Mouse (Mus musculus) forebrain, embryonic 14.5 days (tissue): Measurements from ENCODE around the gene Lyzl6. TPM values are rescaled to one million over a fixed set of nuclear protein-coding genes. Genes with fewer than 3 reads are reported as not detected.

Experiments used
- ATAC-seq: fragments of 200-750 bp; cut with Nextera tagmentation; 2 replicates; pipeline ENCODE4 v1.8.0; 2017; ENCODE audit warnings: mild to moderate bottlenecking, moderate library complexity
- DNase-seq: peaks from one replicate; pipeline ENCODE4 v3.0.0-alpha.2; 2015; ENCODE audit warnings: low spot score
- H3K27ac ChIP-seq: fragments of 300-500 bp; sonication (generic); 2 replicates; pipeline ENCODE4 v1.5.1; 2014; ENCODE audit warnings: low read depth, mild to moderate bottlenecking, control low read depth, low read length, moderate library complexity
- H3K27me3 ChIP-seq: fragments of 300-500 bp; sonication (generic); replicated peaks from 2 replicates; pipeline ENCODE4 v1.6.1; 2014; ENCODE audit warnings: low read length, control low read depth, mixed read lengths; ENCODE audit not compliant: control insufficient read depth, insufficient read depth
- H3K36me3 ChIP-seq: fragments of 300-500 bp; sonication (generic); 2 replicates; pipeline ENCODE4 v1.6.1; 2014; ENCODE audit warnings: low read length, control low read depth; ENCODE audit not compliant: control insufficient read depth, insufficient read depth
- H3K4me1 ChIP-seq: fragments of 300-500 bp; sonication (generic); 2 replicates; pipeline ENCODE4 v1.6.1; 2014; ENCODE audit warnings: antibody characterized with exemption, low read length, control low read depth; ENCODE audit not compliant: control insufficient read depth, insufficient read depth
- H3K4me2 ChIP-seq: fragments of 300-500 bp; sonication (generic); 2 replicates; pipeline ENCODE4 v1.6.1; 2014; ENCODE audit warnings: mild to moderate bottlenecking, control low read depth, low read length
- H3K4me3 ChIP-seq: fragments of 300-500 bp; sonication (generic); 2 replicates; pipeline ENCODE4 v1.5.1; 2014; ENCODE audit warnings: low read depth, low read length, control low read depth
- H3K9ac ChIP-seq: fragments of 300-500 bp; sonication (generic); 2 replicates; pipeline ENCODE4 v1.6.1; 2014; ENCODE audit warnings: mild to moderate bottlenecking, low read length, control low read depth, moderate library complexity
- H3K9me3 ChIP-seq: fragments of 300-500 bp; sonication (generic); replicated peaks from 2 replicates; pipeline ENCODE4 v1.6.1; 2016; ENCODE audit warnings: low read length, control low read depth, mixed read lengths; ENCODE audit not compliant: control insufficient read depth
- WGBS: fragments of 180-500 bp; shearing (Covaris S2); extraction: QIAGEN DNeasy Blood & Tissue Kit; methylation state at CpG from one replicate; pipeline ENCODE4 v1.1.7; 2014; 5-methylcytosine and 5-hydroxymethylcytosine counted together
- polyA plus RNA-seq: library from polyadenylated mRNA; unstranded; fragments of >200 nt; fragmentation: Nextera tagmentation; extraction: Ambion mirVana; gene quantifications from 2 replicates; pipeline ENCODE4 v1.2.1, GENCODE M21; 2014

The Lyzl6 gene
- polyA plus RNA-seq, 1 experiment from 2014 or later, result not detected

DNA sequence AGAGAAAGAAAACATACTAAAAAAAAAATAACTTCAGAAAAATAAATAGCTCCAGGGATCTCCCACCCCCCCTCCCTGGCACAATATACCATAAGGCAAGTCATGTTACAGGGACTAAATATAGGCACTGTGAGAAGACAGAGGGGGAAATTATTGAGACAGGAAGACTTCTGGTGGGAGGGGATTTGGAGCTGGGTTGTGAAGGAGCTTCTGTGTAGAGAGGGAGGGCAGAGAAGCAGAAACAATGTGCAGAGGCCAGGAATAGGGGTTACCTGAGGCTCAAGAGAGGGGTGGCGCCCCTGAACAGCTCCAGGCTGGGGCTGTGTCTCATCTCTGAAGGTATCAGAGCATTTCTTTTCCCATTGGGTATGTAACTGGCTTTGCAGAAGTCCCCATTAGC, 27.0 kb upstream of the Lyzl6 start:
- peak; percentile 52; the same call in 1 of the 2 replicates for ATAC-seq
- WGBS, result 28% methylated on average over 1 of the region's 1 CpGs

GRCm38 (mm10) chr11:103663119-103663518, 24.4 kb upstream of the Lyzl6 start:
- DNase-seq, result no peak
- Histone ChIP-seq H3K9ac (no peak overlapping the region), H3K36me3 (no peaks in the 10 kb centered on the region), H3K9me3 (no peaks in the 10 kb centered on the region), H3K4me2 (no peak overlapping the region), H3K27ac (no peak overlapping the region), H3K4me1 (peaks cover 19% of the 10 kb centered on the region), H3K27me3 (no peaks in the 10 kb centered on the region; the same call in 1 of the 2 replicates), H3K4me3 (no peak overlapping the region)
- 85% methylated on average over 8 of the region's 8 CpGs for WGBS
- ATAC-seq, result no peak

More for the DNA sequence above, 27.0 kb upstream of the Lyzl6 start:
- no peaks in the 10 kb centered on the region for H3K36me3 ChIP-seq
- peak overlapping the region; percentile 39; the same call in 1 of the 2 replicates for H3K27ac ChIP-seq
- no peak for DNase-seq
- peak overlapping the region; percentile 25; the same call in 1 of the 2 replicates for H3K9ac ChIP-seq
- H3K9me3 ChIP-seq, result no peaks in the 10 kb centered on the region
- peak overlapping the region; percentile 6 for H3K4me2 ChIP-seq
- peaks cover 19% of the 10 kb centered on the region for H3K4me1 ChIP-seq
- no peak overlapping the region for H3K4me3 ChIP-seq
- H3K27me3 ChIP-seq, result no peaks in the 10 kb centered on the region; the same call in 1 of the 2 replicates

GRCm38 (mm10) chr11:103662546-103662945, 23.9 kb upstream of the Lyzl6 start:
- Histone ChIP-seq H3K27ac (no peak overlapping the region), H3K4me1 (peaks cover 19% of the 10 kb centered on the region), H3K9me3 (no peaks in the 10 kb centered on the region), H3K27me3 (no peaks in the 10 kb centered on the region; the same call in 1 of the 2 replicates), H3K36me3 (no peaks in the 10 kb centered on the region), H3K4me3 (no peak overlapping the region), H3K4me2 (no peak overlapping the region), H3K9ac (no peak overlapping the region)
- 72% methylated on average over 5 of the region's 5 CpGs for WGBS
- no peak for ATAC-seq
- DNase-seq, result no peak

DNA sequence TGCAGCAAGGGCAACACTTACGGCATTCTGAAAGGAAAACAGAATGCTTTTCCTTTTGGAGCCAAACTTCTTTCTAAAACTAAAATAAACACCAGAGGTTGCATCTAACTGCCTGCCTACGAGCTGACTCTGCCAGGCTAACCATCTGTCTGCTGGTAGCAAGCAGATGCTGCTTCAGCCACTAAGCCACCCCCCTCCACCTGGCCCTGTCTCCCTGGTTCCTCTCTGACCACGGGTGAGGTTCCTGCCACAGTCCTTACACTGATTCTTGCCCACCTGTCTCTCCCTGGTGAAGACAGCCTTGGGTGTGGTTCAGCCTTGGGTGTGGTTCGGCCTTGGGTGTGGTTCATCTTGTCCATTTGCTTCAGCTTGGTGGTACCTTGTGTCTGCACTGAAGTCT, 23.2 kb upstream of the Lyzl6 start:
- Histone ChIP-seq H3K9me3 (no peaks in the 10 kb centered on the region), H3K9ac (no peak overlapping the region), H3K4me2 (no peak overlapping the region), H3K27ac (no peak overlapping the region), H3K27me3 (no peaks in the 10 kb centered on the region; the same call in none of the 2 replicates), H3K4me1 (peaks cover 13% of the 10 kb centered on the region), H3K36me3 (no peaks in the 10 kb centered on the region), H3K4me3 (no peak overlapping the region)
- WGBS, result 51% methylated on average over 4 of the region's 4 CpGs
- DNase-seq, result peak; percentile 33
- no peak for ATAC-seq

GRCm38 (mm10) chr11:103658189-103658588, 19.5 kb upstream of the Lyzl6 start:
- Histone ChIP-seq H3K27ac (no peak overlapping the region), H3K4me1 (no peaks in the 10 kb centered on the region), H3K9ac (no peak overlapping the region), H3K4me3 (no peak overlapping the region), H3K9me3 (no peaks in the 10 kb centered on the region), H3K27me3 (peaks cover 21% of the 10 kb centered on the region), H3K4me2 (no peak overlapping the region), H3K36me3 (no peaks in the 10 kb centered on the region)
- peak; percentile 46 for DNase-seq
- no peak for ATAC-seq
- WGBS, result 73% methylated on average over 7 of the region's 7 CpGs

DNA sequence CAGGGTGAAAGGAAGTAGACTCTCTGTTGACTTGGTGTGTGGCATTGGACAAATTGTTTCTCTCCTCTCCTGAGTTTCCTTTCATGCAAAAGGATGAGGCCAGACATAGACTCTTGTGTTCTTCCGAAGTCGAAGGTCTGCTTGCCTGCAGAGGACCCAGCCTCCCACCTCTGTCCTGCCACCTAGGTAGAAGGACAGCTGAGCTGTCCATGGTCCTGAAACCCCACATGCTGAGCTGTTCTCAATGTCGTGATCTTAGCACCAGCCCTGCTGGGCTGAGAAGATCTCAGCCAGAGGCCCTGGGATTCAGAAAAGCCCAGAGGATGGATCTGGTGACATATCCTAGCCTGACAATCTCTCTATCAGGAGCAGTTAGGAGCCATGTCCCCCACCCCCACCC, 17.8 kb upstream of the Lyzl6 start:
- no peaks in the 10 kb centered on the region for H3K9me3 ChIP-seq
- ATAC-seq (no peak), DNase-seq (no peak)
- WGBS, result 8% methylated on average over 3 of the region's 3 CpGs
- peaks cover 37% of the 10 kb centered on the region for H3K27me3 ChIP-seq
- H3K4me2 ChIP-seq, result no peak overlapping the region
- H3K9ac ChIP-seq, result no peak overlapping the region
- no peak overlapping the region for H3K4me3 ChIP-seq
- H3K4me1 ChIP-seq, result no peaks in the 10 kb centered on the region
- no peaks in the 10 kb centered on the region for H3K36me3 ChIP-seq
- no peak overlapping the region for H3K27ac ChIP-seq

DNA sequence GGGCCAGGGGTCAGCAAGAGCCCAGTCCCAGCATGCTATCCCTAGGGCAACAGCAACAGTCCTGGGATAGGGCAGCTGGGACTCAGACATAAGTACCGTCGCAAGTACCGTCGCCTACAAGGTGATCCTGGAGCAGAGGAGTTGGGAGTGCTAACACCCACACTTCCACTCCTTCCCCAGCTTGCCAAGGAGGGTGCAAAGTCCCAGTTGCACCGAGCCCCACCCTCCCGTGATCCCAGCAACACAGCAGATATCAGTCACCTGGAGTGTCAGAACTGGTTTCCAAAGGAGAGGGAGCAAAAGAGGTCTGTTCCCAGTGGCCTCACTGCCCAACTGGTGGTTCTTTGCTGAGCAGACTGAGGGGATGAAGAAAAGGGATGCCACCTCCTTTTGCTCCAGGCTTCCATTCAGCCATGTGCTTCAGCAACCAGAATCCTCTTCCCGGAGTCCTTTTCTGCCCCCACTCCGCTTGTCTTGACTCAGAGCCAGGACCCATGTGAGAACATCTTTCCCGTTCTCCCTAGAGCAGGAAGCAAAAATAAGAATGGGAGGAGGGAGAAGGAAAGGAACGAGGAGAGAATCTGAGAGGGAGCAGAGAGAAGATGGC, 14.8 kb upstream of the Lyzl6 start:
- 70% methylated on average over 10 of the region's 10 CpGs for WGBS
- peaks cover 3% of the 10 kb centered on the region; the same call in 1 of the 2 replicates for H3K4me1 ChIP-seq
- H3K27me3 ChIP-seq, result peaks cover 66% of the 10 kb centered on the region
- H3K4me2 ChIP-seq, result no peak overlapping the region
- no peak overlapping the region for H3K4me3 ChIP-seq
- H3K9me3 ChIP-seq, result no peaks in the 10 kb centered on the region
- H3K27ac ChIP-seq, result no peak overlapping the region
- no peaks in the 10 kb centered on the region for H3K36me3 ChIP-seq
- no peak overlapping the region for H3K9ac ChIP-seq
- DNase-seq, result no peak
- no peak for ATAC-seq

DNA sequence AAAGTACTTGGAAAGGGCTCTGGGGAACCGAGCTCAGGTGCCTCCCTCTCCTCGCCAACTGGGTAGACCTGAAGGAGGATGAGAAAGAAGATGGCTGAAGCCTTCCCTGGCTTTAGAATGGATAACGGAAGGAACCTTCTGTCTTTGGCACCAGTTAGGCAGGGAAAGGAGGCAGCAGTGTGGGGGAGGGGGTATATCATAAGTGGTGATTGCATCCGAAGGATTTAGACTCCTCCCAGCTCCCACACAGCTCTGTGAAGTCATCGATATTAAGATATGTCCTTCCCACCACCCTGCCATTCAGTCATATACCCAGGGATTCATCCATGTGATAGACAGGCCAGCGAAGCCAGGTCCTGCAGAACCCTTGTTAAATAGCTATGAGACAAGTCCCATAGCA, 12.7 kb upstream of the Lyzl6 start:
- Histone ChIP-seq H3K9ac (no peak overlapping the region), H3K4me2 (no peak overlapping the region), H3K4me3 (no peak overlapping the region), H3K27ac (no peak overlapping the region), H3K4me1 (peaks cover 3% of the 10 kb centered on the region; the same call in 1 of the 2 replicates), H3K27me3 (peaks cover 86% of the 10 kb centered on the region), H3K9me3 (no peaks in the 10 kb centered on the region), H3K36me3 (no peaks in the 10 kb centered on the region)
- 80% methylated on average over 6 of the region's 6 CpGs for WGBS
- no peak for DNase-seq
- no peak for ATAC-seq

DNA sequence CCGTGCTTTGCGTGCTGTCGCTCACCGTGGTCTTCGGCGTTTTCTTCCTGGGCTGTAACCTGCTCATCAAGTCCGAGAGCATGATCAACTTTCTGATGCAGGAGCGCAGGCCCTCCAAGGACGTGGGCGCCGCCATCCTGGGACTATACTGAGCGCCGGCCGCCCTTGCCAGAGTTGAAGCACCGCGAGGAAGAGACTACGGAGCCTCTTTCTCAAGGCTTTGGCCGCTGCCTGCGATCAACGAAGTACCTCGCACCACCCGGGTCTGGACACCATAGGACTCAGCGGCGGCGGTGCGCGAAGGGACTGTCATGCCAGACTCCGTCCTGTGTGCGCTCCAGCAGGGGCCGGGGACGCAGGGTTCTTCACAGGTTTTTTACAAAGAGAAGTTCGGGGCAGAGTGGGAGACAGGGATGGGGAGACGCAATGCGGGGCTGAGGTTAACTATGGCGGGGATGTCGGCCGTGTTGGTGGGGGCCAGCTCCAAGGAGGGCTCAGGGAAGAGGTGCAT, 11.3 kb upstream of the Lyzl6 start:
- Histone ChIP-seq H3K36me3 (no peaks in the 10 kb centered on the region), H3K9me3 (no peaks in the 10 kb centered on the region), H3K9ac (no peak overlapping the region), H3K4me2 (peak overlapping the region; percentile 53), H3K4me3 (peak overlapping the region; percentile 28), H3K27ac (no peak overlapping the region), H3K27me3 (peaks cover 78% of the 10 kb centered on the region), H3K4me1 (peaks cover 3% of the 10 kb centered on the region; the same call in 1 of the 2 replicates)
- ATAC-seq (no peak), DNase-seq (no peak)
- WGBS, result 2% methylated on average over 37 of the region's 37 CpGs
